Mouse (Mus musculus) frontal cortex, postnatal 36 days (tissue): ENCODE results near the gene Uox.
A peak's percentile ranks its signal among the peaks of the same experiment; 100 is the strongest.

ENCODE experiments used
- DNase-seq, 2 experiments: peaks; one replicate each; pipeline ENCODE4 v3.0.0; 2022; ENCODE audit warnings: low spot score in 2 of 2

Uox gene

DNA sequence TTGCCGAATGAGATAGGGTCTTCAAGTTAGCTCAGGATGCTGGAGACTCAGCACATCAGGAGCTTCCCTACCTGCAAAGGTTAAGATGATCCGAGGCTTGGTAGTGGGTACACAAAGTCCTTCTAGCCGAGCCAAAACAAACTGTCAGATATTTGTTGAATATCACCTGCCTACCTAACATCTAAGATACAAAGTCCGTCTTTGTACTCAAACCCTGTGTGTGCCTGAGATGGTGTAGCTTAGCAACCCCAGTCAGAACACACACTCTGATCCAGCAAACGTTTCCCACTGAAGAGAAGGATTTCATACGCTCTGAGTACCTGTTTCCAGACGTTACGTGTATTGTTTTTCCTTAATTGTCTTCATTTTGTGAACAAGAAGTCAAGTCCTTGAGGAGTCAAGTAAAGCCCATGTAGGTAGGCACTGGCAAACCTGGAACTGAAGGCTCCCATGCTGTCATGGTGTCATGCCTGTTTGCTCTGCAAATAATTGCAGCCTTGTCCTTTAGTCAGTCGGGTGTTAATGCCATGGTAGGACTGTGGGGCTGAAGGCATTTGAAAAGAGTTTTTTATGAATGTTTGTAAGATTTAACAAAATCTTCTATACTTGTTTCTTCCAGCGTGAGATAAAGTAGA lies at the start of gene Uox:
Uox (plus strand) TSS at position 279 of the 635 bp plus-strand sequence.
- DNase-seq, result no peak

DNA sequence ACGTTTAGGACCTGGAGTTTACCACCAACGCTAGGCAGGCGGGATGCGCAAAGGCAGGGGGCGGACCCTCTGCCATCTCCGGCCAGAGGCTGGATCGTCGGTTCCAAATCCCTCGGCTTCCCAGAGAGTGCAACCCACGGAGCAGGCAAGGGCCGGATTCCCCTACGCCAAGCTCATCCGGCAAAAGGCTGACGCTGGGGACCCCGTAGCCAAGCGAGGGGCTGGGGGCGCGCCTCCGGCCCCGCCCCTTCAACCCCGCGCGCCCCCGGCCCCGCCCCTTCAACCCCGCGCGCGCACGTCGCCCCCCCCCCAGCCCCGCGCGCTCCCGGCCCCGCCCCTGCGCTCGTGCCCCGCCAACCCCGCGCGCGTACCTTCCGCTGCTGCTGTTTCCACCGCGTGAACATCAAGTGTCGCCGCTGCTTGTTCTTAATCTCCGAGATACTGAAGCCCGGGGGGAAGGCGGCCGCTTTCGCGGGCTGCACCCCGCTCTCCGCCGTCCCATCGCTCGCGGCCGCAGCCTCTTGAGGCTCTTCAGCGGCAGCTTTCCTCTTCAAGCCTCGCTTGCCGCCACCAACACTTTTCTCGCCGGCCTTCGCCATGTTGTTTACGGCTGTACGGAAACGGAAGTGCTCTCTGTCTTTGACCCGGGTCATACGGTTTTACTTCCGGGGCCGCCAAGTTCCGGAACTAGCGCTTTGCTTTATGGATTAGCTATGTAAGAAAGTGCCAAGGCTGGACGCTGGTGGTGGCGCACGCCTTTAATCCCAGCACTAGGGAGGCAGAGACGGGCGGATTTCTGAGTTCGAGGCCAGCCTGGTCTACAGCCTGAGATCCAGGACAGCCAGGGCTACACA lies 49.2 kb upstream of the Uox start, which contains the start of gene Rpf1:
Rpf1 (minus strand) TSS at position 632 of the 854 bp plus-strand sequence.
- DNase-seq, result peak; percentile 92 to 95

DNA sequence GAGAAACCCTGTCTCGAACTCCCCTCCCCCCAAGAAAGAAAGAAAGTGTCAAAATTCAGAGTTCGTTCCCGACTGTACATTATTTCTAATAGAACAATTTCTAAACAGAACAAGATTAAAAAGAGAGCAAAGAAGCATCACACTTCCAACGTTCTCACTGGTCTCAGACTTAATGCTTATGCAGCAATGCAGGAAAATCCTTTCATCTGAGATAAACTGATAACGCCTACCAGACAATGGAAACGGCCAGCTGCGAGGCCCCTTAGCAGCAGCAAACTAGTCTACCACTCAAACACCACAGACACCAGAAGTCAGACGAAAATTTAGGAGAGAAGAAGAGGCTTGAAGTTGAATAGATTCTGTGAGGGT lies 48.6 kb upstream of the Uox start:
- DNase-seq, result no peak

DNA sequence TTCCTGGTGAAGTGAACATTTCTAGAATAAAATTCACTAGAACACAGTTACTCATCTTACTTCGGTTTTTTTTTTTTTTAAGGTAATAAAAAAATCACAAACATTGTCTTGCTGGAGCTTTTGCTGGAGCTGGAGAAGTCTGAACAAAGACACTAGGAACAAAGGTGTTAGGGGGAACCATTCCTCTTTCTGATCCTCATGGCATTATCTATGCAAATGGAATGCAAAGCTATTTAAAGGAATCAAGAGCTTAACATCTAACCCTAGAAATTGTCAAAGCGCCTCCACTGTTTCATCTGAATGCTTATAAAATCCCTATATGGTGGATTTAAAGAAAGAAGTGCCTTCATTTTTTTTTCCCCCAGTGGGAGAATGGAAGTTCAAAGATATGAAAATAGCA lies 41.9 kb upstream of the Uox start:
- no peak for DNase-seq

DNA sequence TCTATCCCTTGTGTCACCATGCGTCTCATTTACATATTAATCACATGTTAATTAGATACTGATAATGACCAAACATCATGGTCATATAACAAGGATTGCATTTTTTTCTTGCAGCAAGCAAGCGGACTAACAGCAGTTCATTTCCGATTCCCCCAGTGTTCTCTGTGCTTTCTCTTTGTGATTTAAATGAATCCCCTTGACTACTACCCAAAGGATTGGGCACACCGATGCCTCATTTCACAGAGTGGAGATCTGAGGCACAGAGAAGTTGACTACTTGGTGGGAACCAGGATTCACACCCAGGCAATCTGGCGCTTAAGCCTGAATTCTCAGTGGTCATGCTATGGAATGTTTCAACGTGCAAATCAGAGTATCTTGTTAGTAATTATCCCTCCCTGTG lies 35.2 kb upstream of the Uox start:
- no peak for DNase-seq

DNA sequence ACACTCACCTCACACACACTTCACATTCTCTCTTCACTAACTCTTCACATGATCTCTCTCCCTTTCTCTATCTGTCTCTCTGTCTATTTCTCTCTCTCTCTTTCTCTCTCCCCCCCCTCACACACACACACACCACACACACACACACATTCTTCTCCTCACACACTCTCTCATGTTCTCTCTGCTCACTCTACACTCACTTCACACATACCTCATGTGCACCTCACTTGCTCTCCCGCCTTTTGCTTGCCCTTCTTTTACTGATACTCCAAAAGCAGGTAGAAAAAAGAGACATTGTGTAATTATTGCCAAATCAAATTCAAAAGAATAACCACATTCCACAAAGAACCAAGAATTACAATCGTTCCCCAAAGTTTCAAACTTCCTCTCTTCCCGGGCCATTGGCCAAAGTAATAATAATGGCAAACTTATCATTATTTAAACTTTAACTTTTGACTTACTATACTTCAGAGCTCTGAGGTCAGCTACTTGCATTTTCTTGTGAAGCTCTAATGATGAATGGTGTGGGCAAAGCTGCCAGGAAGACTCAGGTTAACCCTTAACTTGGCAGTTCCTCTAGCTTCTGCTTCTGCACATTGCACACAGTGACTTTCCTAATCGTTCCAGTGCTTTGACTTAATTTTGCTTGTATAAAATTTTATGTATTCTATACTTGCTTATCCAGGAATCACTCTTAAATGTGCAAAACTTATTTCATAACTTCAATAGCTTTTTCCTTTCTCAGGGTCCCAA lies 29.5 kb upstream of the Uox start:
- DNase-seq, result no peak

DNA sequence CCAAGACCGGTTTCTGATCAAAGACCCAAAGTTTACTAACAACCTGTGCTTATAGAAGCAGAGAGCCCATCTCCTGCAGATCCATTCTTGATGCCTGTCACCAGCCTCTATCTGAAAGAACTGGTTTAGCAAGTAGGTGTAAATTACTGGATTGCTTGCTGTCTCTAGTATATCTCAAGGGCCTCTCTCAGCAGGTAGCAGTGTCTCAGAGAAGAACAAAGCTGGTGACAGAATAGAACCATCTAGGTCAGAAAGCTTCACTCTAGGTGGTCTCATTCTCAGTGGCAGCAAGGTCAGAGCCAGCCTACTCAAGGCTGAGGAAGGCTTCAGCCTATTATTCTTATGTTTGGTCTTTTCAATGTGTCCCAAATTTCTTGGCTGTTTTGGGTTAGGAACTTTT lies 26.6 kb upstream of the Uox start:
- DNase-seq, result no peak

DNA sequence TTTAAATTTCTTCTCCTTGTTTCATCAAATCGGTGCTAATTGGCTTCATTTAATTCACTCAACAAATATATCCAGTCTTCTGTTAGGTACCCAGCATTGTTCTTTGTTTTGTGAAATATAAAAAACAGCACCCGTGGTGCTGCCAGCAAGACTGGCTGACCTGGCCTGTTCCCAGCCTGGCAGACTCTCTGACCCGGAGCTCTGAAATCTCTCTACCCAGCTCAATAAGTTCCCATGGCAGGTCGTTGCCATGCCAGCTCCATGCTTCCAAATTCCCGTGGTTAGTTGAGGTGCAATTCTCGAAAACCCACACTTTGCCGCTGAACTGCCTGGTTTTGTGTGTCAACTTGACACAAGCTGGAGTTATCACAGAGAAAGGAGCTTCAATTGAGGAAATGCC lies 15.4 kb upstream of the Uox start:
- no peak for DNase-seq

DNA sequence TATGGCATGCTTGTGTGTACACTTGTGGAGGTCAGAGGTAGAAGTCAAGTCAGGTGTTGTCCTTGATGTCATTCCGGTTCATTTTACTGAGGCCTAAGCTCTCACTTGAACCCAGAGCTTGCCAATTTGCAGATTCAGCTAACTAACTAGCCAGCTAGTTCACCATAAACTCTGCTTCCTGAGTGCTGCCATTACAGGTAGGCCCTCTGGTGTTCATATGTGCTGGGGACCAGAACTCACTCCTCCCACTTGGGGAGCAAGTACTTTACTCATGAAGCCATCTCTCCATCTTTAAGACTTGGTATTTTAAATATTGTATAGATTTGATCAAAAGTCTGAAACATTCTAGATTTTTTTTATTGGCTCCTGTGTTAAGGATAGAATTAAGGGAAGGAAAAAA lies 13.7 kb upstream of the Uox start:
- DNase-seq, result no peak

DNA sequence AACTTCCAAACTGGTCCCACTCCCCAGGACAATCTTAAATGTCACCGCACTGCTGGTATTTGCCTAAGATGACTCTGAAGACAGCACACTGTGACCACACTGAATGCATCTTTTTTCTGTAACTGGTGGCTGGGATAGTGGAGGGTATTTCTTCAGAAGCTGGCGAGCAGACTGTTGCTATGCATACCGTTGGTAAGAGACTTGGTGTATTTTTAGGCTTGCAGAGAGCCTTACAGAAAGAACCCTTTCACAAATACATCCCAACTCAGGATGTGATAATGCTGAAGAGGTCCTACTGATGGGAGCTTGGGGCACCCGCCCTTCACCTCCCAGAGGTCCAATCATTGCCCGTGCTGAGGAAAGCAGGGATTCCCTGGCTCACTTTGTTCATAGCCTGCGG lies 12.7 kb upstream of the Uox start:
- DNase-seq, result peak; percentile 6 to 20

DNA sequence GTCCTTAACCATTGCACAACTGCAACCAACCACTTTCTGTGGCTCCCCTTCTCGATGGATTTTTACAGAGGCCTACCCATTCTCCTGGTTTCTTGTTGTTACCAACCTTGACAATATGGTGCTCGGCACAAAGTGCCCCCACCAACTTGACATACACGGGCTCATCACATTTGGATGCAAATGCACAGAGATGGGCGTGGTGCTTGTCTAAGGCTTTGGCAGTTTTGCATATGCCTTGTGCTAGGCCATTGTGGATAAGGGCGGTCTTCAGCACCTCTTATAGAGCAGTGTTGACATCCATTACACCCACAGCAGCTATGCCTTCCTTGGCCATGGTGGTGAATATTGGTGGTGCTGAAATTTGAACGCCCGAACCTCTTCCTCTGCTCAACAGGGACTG lies 7.3 kb upstream of the Uox start:
- no peak for DNase-seq

DNA sequence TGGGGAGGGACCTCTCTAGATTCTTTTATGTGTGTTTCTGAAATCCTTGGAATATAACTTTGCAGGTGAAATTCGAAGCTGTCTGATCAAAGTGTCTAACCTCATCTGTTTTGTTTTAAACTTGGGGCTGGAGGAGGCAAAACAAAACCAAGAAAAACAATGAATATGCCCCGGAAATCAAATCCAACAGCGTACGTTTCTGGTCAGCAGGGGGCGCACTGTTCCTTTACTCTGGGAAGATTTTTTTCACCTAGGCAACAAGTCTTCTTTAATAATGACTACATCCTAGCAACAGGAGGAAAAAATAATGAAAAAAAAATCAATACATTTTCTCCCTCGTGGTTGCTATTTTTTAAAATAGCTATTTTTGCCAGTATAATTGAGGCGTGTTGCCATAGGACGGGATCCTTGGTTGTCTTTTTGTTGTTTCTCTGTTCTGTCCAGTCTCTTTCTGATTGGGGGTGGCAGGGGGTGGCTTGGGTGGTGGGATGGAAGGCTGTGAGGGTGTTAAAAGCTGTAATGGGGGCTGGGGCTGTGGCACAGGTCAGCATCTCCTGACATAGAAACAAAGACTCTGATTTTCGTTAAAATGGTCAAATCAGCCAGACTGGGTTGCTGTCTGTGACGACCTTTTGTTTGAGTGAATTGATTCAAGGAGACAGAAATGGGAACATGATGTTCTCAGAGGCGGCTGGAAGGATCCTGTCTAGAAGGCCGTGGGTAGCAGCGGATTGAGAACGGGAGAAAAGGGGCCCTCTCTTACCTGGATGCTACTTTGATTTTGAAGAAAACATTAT lies 5.8 kb upstream of the Uox start:
- peak; percentile 82 to 90 for DNase-seq

DNA sequence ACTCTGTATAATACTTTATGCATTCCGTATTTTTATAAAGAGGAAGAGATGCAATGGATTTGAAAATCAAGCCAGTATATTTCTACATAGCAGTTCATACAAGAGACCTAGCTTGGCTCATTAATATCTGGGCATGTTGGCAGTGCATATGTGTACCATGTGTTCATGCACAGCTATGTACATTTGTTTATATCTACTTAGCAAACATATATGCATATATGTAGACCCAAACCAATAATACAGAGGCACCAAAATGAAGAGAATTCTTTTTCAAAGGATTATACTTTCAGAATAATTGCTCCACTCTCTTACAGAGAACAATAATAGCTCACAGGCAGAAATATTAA lies 5.2 kb upstream of the Uox start:
- DNase-seq, result no peak

DNA sequence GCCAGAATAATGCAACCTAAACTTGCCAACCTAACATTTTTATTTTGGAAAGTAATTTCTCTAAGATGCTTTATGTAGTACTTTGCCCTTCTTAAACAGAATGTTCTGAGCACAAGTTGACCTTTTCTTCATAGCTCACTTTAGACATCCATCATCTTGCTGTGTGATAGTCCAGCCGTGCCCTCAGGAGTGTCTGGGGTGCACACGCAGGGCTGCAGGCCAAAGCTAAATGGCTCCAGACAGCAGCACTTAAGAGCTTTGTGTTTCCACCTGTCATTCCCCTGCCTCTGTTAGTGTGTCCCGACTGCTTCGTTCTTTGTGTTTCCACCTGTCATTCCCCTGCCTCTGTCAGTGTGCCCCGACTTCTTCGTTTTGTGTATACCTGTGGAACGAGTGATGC lies 2.9 kb upstream of the Uox start:
- DNase-seq, result no peak

DNA sequence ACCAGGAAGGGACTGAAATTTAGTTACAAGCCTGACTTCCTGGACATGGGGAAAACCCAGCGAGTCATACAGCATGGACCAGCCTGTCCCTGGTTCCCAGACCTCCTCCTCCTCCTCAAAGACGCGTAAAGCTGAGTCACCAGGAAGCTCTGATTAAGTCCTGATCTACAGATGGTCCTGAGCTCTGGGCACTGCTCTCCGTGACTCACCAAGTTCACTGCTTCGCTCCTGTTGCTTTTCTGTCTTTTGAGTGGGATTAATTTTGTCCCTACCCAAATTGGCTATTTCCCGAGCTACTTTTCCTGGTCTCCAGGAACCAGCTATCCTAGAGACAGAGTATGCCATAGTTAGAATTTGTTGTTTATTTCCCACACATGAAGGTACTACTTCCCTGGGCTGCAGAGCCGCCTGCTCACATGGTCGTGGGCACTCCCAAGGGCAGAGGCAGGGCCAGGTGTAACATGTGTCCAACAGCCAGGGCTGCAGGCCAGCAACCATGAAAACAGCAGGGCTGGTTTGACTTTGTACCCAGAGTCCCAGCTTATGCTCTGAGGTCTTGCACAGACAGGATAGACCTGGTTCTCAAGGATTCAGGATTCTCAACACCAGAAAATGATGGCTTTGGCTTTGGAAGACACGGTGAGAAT lies 2.2 kb upstream of the Uox start:
- peak; percentile 18 to 39 for DNase-seq

DNA sequence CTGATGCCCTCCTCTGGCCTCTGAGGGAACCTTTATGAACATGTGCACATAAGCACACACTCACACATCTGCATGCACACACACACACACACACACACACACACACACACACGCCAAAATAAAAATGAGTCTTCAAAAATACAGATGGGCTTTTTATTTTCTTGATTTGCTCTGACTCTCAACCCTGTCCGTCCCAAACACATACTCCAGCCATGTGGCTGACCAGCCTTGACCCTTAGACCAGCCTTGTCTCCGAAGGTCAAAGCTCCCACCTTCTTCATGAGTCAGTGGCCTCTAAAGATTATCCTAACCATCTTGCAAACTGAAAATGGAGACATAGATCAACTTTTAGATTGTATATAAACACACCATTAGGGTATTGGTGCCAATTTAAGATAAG lies 632 bp upstream of the Uox start:
- DNase-seq, result no peak

DNA sequence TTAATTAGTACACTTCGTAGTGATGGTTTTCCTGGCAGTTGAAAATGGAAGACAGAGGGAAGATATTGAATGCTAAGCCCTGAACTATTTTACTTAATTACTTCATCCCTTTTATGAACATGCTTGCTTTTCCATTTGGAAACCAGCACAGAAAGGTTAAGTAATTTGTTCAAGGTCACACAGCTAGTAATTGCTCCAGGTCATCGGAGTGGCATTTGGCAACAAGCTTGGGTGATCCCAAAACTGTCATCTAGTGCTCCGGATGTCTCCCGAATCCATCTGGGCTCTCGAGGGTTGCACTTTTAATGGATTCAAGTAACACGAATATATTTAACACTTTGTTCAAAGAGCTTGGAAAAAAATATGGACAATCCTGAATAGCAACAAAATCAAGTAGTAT lies 713 bp downstream of the Uox start:
- DNase-seq, result no peak

DNA sequence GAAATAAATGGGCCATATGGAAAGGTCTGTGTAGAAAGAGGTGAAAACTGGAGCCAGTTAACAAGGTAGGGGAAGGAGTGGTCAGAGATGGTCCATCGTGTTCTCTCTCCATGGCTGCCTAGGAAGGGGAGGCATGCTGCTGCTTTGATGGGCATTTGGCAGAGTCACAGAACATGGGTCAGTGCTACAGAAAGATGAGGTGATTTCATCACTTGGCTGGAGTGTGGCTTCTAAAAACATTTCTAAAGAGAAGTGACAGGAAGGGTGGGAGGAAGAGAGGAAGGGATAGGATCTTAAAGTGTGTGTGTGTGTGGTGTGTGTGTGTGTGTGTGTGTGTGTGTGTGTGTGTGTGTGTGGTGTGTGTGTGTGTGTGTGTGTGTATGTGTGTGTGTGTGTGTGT lies 1.1 kb downstream of the Uox start:
- no peak for DNase-seq

DNA sequence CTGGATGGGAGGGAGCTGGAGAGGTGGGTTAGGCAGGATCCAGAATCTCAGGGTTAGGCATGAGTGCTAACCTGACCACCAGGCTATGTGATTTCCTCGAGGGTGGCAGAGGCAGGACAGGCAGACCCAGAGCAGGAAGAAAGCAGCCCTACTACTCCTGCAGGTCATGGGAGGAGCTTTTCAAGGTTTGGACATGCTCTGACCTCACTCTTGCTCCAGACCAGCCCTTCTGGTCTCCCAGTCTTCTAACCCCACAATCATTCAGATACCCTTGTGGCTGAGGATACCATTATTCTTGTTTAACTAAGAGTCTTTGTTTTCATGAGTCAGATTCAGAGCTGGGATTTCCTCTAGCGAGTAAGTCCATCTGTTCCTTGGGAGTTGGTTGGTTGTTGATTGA lies 7.4 kb downstream of the Uox start:
- DNase-seq, result no peak

DNA sequence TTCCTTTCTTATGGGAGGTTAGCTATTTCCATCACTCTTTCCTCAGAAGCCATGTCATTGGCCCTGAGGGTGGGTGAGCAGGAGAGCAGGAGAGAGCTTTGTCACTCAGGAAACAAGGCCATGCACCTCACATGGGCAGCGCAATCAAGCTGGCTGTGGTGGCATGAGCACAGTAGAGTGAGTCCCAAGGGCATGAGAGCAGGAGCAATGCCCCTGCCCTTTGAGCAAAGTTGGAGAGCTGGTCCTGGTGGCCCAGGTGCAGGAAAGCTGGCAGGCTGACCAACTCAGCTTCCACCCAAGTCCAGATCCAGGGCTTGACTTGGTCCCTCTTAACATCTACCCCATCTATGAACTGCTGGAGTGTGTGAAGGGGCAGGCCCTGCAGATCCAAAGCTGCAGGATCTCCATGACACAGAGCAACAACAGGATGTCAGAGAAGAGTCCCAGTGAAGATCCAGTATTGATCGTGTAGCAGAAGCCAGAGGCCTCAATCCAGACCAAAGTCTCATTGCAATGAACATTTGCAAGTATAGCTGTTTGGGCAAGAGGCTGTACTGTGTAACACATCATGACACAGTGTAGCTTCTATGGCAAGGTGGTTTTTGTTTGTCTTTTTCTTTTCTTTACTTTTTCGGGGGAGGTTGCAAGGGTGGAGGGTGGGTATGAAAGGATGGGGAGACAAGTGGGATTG lies 10.0 kb downstream of the Uox start:
- no peak for DNase-seq

DNA sequence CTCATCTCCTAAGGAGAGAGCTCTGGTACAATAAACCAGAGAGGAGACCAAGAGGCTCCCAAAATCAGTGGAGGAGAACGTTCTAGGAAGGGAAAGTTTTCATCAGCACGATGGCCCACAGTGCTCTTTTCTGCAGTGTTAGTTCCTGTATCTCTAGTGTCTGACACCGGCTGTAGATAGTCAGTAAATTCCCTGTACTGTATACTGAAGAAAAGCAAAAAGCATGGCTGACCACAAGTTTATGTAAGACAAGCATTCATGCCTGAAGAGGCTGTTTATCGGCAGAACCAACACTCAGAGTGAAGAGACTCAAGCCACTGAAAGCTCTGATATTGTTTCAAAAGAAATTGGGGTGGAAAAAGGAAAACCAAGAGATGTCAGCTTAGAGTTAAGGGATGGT lies 13.3 kb downstream of the Uox start:
- DNase-seq, result no peak
